Mouse (Mus musculus): Measurements from ENCODE around the gene Gm21885. TPM values are rescaled to one million over a fixed set of nuclear protein-coding genes. Genes with fewer than 3 reads are reported as not detected.
"Not testable (repeated sequence)": the region's sequence is repeated elsewhere in the genome, so short reads cannot be mapped to it uniquely, and the experiment has no call there.

Gene Gm21885
- polyA plus RNA-seq, 1 experiment from 2014 or later: not detected

DNA sequence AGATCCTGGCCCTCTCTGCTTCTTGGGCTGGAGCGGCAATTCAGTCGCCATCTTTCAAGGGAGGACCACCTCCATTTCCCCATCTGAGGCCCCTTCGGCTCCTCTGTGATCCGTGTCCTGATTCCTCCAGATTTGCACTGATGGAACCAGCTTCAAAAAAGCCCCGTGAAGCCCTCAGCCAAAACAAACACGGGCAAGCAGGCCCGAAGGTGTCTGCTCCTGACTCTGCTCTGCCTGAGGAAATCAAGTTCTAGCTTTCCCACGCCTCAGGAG is 34.9 kb upstream of the Gm21885 start:
- H3K9ac ChIP-seq: no peak overlapping the region
- no peaks in the 10 kb centered on the region for H3K9me3 ChIP-seq
- no peak overlapping the region for H3K4me3 ChIP-seq (replicated peaks)
- WGBS: 74% methylated on average over 8 of the region's 8 CpGs
- H3K36me3 ChIP-seq (replicated peaks): no peaks in the 10 kb centered on the region
- peaks cover 19% of the 10 kb centered on the region for H3K27me3 ChIP-seq
- H3K4me1 ChIP-seq: peaks cover 48% of the 10 kb centered on the region
- ATAC-seq (ENCODE audit: low FRiP score): no peak
- peak overlapping the region; percentile 83 for H3K27ac ChIP-seq
- H3K4me2 ChIP-seq: no peak overlapping the region

DNA sequence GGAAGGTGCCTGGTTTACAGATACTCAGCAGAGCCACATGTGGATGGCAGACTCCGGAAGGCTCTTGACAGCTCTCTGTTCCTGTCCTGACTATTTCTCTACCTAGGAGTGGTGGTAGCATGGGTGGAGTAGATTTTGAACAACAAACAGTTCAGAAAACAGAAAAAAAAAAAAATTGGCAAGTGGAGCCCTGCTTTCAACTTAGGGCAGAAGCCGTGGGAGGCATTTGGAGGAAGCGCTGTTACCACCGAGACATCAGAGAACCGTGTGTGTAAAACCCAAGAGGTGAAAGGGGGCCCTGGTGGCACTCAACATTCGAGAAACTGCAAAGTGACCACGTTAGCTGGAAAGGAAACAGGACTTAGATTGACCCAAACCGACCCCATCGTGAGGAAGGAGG is 28.5 kb upstream of the Gm21885 start:
- 85% methylated on average over 9 of the region's 9 CpGs for WGBS
- Histone ChIP-seq H3K36me3 (replicated peaks) (no peaks in the 10 kb centered on the region), H3K27me3 (no peaks in the 10 kb centered on the region; the same call in 1 of the 2 replicates), H3K4me1 (no peaks in the 10 kb centered on the region), H3K27ac (no peak overlapping the region), H3K4me2 (no peak overlapping the region), H3K4me3 (replicated peaks) (no peak overlapping the region), H3K9ac (no peak overlapping the region), H3K9me3 (peaks cover 4% of the 10 kb centered on the region; the same call in 1 of the 2 replicates)
- ATAC-seq (ENCODE audit: low FRiP score): no peak

DNA sequence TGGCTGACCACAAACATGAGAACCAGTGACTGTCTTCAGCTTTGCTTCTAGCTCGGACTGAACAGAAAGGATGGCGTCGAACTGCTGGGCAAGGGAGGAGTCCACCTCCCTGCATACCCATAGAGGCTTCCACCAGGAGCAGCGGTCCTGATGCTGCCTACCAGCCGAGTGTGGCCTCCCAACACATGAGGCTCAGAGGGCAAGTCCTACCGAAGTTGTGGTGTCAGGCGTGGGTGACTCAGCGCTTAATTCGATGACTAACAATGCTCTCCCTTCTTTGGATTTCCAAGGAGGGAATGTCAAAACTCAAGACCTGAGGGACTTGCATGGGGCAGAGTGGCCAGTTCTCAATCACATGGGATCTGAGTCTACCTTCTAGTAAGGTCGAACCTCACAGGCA is 28.0 kb upstream of the Gm21885 start:
- ATAC-seq (ENCODE audit: low FRiP score): no peak
- no peak overlapping the region for H3K27ac ChIP-seq
- no peak overlapping the region for H3K4me3 ChIP-seq (replicated peaks)
- peaks cover 4% of the 10 kb centered on the region; the same call in 1 of the 2 replicates for H3K9me3 ChIP-seq
- no peaks in the 10 kb centered on the region; the same call in 1 of the 2 replicates for H3K27me3 ChIP-seq
- H3K4me2 ChIP-seq: no peak overlapping the region
- no peak overlapping the region for H3K9ac ChIP-seq
- WGBS: 89% methylated on average over 10 of the region's 10 CpGs
- H3K4me1 ChIP-seq: no peaks in the 10 kb centered on the region
- H3K36me3 ChIP-seq (replicated peaks): no peaks in the 10 kb centered on the region

DNA sequence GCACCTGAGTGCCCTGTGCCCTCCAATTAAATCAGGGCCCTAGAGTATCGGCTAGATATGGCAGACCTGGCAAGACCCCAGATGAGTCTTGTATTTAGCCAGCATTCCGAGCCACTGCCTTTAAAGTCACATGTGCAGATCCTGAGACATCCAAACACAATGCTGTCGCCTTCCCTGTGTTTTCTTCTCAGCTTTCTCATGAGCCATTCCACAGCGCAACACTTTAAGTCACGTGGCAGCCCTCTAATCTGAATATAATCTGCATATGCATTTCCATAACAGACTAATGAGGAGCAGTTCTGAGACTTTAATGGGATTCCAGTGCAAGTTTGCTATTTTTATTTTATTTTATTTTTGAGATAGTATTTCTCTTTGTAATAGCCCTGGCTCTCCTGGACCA is 25.9 kb upstream of the Gm21885 start:
- Histone ChIP-seq H3K27me3 (no peaks in the 10 kb centered on the region; the same call in 1 of the 2 replicates), H3K36me3 (replicated peaks) (no peaks in the 10 kb centered on the region), H3K9ac (no peak overlapping the region), H3K4me3 (replicated peaks) (no peak overlapping the region), H3K4me1 (no peaks in the 10 kb centered on the region), H3K4me2 (no peak overlapping the region), H3K9me3 (peaks cover 4% of the 10 kb centered on the region; the same call in 1 of the 2 replicates), H3K27ac (no peak overlapping the region)
- 69% methylated on average over 5 of the region's 5 CpGs for WGBS
- ATAC-seq (ENCODE audit: low FRiP score): no peak

DNA sequence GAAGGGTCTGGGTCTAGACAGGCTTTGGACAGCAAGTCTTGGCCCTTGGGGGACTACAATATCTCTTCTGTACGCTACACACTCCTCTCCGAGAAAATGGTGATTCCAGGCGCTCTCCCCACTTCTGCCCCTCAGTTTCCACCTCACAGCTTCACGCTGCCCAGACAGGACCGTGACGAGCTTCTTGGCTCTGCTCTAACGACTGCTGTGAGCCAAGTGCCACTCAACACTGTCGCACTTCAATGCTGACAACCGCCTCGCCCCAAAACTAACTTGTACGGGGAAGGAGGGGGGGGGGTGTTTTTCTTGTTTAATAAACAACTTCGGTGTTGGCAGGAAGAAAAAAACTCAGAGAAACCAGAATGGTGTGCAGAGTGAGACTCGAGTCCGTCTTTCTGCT is 23.7 kb upstream of the Gm21885 start:
- 74% methylated on average over 14 of the region's 14 CpGs for WGBS
- no peak for ATAC-seq (ENCODE audit: low FRiP score)
- Histone ChIP-seq H3K4me2 (no peak overlapping the region), H3K27me3 (no peaks in the 10 kb centered on the region), H3K4me3 (replicated peaks) (no peak overlapping the region), H3K9ac (no peak overlapping the region), H3K9me3 (peaks cover 4% of the 10 kb centered on the region; the same call in 1 of the 2 replicates), H3K4me1 (0 out of 2 replicates have a peak, but pooled peaks cover 3% of the 10 kb centered on the region), H3K27ac (no peak overlapping the region), H3K36me3 (replicated peaks) (no peaks in the 10 kb centered on the region)

DNA sequence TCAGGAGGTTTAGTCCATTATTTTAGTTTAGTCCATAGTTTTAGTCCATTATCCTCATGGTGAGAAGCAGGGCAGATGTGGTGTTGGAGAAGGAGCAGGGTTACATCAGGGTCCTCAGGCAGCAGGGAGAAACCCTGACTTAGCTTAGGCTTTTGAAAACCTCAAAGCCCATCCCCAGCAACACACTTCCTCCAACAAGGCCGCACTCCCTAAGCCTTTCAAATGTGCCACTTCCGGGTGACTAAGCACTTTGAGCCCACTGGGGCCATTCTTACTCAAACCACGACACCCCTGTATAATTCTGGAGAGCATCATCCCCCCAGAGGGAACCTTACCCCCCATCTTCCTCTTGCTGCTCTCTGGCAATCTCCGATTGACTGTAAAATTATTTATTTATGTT is 21.9 kb upstream of the Gm21885 start:
- Histone ChIP-seq H3K4me2 (no peak overlapping the region), H3K9ac (no peak overlapping the region), H3K4me3 (replicated peaks) (no peak overlapping the region), H3K27me3 (no peaks in the 10 kb centered on the region), H3K9me3 (peaks cover 4% of the 10 kb centered on the region; the same call in 1 of the 2 replicates), H3K36me3 (replicated peaks) (no peaks in the 10 kb centered on the region), H3K4me1 (0 out of 2 replicates have a peak, but pooled peaks cover 6% of the 10 kb centered on the region), H3K27ac (no peak overlapping the region)
- ATAC-seq (ENCODE audit: low FRiP score): no peak
- WGBS: 43% methylated on average over 4 of the region's 4 CpGs

DNA sequence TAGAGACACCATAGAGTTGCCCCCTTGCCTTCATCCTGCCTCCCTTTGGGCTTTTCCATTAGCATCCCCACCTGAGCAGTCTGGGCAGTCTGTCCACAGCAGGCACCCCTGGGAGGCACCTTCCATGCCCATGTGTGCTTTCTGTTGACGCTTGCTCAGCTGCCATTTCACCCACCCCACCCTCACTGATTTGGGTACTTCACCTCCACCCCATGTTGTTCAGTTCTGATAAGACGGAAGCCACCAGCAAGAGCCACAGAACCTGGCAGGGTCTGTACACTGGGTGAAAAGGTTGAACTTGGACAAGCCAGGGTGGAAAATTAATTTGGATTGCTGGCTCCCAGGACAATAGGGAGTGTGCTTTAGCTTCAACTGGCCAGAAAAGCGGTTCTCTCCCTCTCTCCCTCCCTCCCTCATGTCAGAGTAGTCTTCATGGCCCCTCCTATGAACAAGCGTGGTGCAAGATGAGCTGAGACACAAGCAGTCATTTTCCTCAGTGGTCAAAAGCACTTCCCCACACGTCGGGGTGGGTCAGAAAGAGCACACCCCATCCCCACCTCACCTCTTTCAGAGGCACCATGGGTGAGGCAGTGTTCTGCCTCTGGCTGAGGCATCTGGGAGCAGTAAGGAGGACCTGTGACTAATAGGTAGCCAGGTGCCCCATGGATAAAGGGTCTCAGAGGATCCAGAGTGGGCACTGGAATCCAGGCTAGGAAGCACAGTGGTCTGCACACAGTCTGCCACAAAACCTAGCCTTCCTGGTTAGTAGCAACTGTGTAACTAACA is 19.9 kb upstream of the Gm21885 start:
- Histone ChIP-seq H3K9ac (no peak overlapping the region), H3K27me3 (0 out of 2 replicates have a peak, but pooled peaks cover 3% of the 10 kb centered on the region), H3K27ac (no peak overlapping the region), H3K36me3 (replicated peaks) (no peaks in the 10 kb centered on the region), H3K9me3 (peaks cover 3% of the 10 kb centered on the region; the same call in 1 of the 2 replicates), H3K4me3 (replicated peaks) (no peak overlapping the region), H3K4me1 (peaks cover 14% of the 10 kb centered on the region), H3K4me2 (no peak overlapping the region)
- ATAC-seq (ENCODE audit: low FRiP score): no peak
- WGBS: 79% methylated on average over 6 of the region's 6 CpGs

DNA sequence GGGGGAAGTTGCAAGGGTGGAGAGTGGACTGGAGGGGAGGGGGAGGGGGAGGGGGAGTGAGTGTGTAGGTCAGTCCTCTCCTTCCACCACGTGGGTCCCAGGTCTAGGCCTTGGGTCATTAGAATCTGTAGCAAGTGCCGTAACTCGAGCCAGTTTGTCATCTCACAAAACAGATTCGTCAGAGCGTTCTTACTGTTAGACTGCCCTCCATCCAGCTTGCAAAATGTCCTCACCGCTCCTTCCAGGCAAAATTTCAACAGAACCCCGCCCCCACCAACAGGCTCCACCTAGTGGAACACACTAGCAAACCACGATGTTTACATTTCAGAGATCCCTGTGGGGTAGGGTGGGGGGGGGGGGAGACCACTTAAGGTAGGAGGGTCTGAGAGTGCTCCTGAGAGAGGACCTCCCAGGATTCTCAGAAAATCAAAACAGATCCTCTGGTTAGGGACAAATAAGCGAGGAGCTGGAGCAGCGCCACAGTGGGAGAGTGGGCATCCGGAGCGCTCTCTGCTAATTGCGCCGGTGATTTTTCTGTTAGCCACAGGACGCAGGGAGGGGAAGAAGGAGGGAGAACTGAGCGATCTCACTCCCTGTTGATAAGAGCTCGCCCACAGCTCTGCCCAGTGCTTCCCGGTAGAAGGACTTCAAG is 16.4 kb upstream of the Gm21885 start:
- H3K4me1 ChIP-seq: peaks cover 14% of the 10 kb centered on the region
- WGBS: 1% methylated on average over 18 of the region's 18 CpGs
- ATAC-seq (ENCODE audit: low FRiP score): peak; percentile 65
- peak overlapping the region; percentile 60 for H3K4me2 ChIP-seq
- no peaks in the 10 kb centered on the region for H3K36me3 ChIP-seq (replicated peaks)
- 0 out of 2 replicates have a peak, but pooled peaks cover 3% of the 10 kb centered on the region for H3K27me3 ChIP-seq
- no peaks in the 10 kb centered on the region for H3K9me3 ChIP-seq
- H3K27ac ChIP-seq: no peak overlapping the region
- peak overlapping the region; percentile 45 for H3K9ac ChIP-seq
- peak overlapping the region; percentile 35 for H3K4me3 ChIP-seq (replicated peaks)

DNA sequence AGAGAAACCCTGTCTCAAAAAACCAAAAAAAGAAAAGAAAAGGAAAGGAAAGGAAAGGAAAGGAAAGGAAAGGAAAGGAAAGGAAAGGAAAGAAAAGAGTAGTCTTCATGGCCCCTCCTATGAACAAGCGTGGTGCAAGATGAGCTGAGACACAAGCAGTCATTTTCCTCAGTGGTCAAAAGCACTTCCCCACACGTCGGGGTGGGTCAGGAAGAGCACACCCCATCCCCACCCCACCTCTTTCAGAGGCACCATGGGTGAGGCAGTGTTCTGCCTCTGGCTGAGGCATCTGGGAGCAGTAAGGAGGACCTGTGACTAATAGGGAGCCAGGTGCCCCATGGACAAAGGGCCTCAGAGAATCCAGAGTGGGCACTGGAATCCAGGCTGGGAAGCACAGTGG is 15.5 kb upstream of the Gm21885 start:
- not testable (repeated sequence) for H3K9ac ChIP-seq; H3K9me3 ChIP-seq; H3K36me3 ChIP-seq (replicated peaks); H3K27me3 ChIP-seq; ATAC-seq (ENCODE audit: low FRiP score); H3K4me2 ChIP-seq; H3K4me3 ChIP-seq (replicated peaks); H3K27ac ChIP-seq
- WGBS: 86% methylated on average over 3 of the region's 3 CpGs
- H3K4me1 ChIP-seq: peaks cover 14% of the 10 kb centered on the region

DNA sequence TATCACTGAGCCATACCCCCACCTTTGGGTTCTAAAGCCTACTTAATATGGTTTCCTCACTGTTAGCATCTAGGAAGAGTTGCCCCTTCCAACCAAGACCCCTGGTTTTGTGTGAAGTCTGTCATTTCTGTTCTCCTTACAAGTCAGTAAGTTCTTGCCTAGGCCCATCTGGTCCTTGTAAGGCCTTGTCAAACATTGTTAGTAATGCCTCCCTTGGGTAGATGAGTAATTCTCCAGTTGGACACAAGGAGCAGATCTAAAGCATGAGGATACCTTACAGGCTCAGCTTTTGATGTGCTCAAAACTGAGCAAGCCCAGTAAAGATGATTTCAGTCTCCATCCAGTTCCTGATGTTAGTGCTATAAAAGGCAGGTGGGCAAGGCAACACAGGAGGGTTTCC is 12.9 kb upstream of the Gm21885 start:
- Histone ChIP-seq H3K27ac (no peak overlapping the region), H3K9ac (no peak overlapping the region), H3K9me3 (no peaks in the 10 kb centered on the region), H3K36me3 (replicated peaks) (no peaks in the 10 kb centered on the region), H3K4me2 (no peak overlapping the region), H3K4me1 (peaks cover 17% of the 10 kb centered on the region), H3K27me3 (0 out of 2 replicates have a peak, but pooled peaks cover 3% of the 10 kb centered on the region), H3K4me3 (replicated peaks) (no peak overlapping the region)
- no peak for ATAC-seq (ENCODE audit: low FRiP score)

DNA sequence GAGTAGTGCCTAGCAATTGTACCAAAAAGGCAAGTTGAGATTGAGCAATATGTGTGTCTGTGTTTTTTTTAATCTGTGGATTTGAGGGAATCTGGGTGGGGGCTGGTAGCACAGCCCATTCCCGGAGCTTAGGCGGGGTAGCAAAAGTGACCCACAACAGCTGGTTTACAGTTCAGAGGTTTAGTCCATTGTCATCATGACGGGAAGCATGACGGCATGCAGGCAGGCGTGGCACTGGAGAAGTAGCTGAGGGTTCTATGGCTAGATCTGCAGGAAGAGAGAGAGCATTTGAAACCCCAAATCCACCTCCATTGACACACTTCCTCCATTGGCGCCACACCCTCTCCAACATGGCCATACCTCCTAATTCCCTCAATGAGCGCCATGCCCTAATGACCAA is 11.8 kb upstream of the Gm21885 start:
- no peak for ATAC-seq (ENCODE audit: low FRiP score)
- Histone ChIP-seq H3K27me3 (0 out of 2 replicates have a peak, but pooled peaks cover 3% of the 10 kb centered on the region), H3K9me3 (no peaks in the 10 kb centered on the region), H3K4me3 (replicated peaks) (no peak overlapping the region), H3K27ac (no peak overlapping the region), H3K9ac (no peak overlapping the region), H3K36me3 (replicated peaks) (no peaks in the 10 kb centered on the region), H3K4me1 (peaks cover 13% of the 10 kb centered on the region), H3K4me2 (no peak overlapping the region)
- 95% methylated on average over 7 of the region's 7 CpGs for WGBS

DNA sequence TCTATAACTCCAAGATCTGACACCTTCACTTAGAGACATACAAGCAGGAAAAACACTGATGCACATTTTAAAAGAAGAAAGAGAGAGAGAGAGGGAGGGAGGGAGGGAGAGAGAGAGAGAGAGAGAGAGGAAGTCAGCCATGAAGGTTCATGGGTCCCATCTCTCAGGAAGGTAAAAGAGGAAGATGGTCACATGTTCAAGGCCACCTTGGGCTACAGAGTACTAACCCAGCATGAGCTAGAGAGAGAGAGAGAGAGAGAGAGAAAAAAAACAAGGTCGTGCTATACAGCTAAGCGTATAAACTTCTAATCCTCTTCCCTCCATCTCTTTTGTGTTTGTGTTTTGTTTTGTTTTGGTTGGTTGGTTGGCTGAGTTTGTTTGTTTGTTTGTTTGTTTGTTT is 10.7 kb upstream of the Gm21885 start:
- Histone ChIP-seq H3K9me3 (no peaks in the 10 kb centered on the region), H3K27ac (no peak overlapping the region), H3K4me1 (peaks cover 5% of the 10 kb centered on the region; the same call in 1 of the 2 replicates), H3K9ac (no peak overlapping the region), H3K4me3 (replicated peaks) (no peak overlapping the region), H3K36me3 (replicated peaks) (no peaks in the 10 kb centered on the region), H3K4me2 (no peak overlapping the region), H3K27me3 (0 out of 2 replicates have a peak, but pooled peaks cover 3% of the 10 kb centered on the region)
- 73% methylated on average over 2 of the region's 2 CpGs for WGBS
- ATAC-seq (ENCODE audit: low FRiP score): no peak
